Mouse (Mus musculus) myocyte (in vitro differentiated cells): ENCODE data around the gene Nhsl1.

Experiments
- CEBPB ChIP-seq: IDR thresholded peaks from 2 replicates; pipeline ENCODE4 v1.6.1; 2011; ENCODE audit warnings: mild to moderate bottlenecking, moderate library complexity; ENCODE audit not compliant: poor library complexity, insufficient read depth, severe bottlenecking
- E2F4 ChIP-seq: IDR thresholded peaks from one replicate; pipeline ENCODE4 v1.6.1; 2011; ENCODE audit warnings: mild to moderate bottlenecking, control low read depth, moderate library complexity; ENCODE audit not compliant: insufficient read depth
- MAX ChIP-seq: IDR thresholded peaks from one replicate; pipeline ENCODE4 v1.6.1; 2011; ENCODE audit warnings: low read depth, mild to moderate bottlenecking, control low read depth
- MYOD1 ChIP-seq, 3 experiments: IDR thresholded peaks; one replicate each; pipeline ENCODE4 v1.6.1; 2011; ENCODE audit warnings: control low read depth in 2 of 3, low read depth in 2 of 3, mild to moderate bottlenecking in 2 of 3, moderate library complexity in 1 of 3; ENCODE audit not compliant: insufficient read length in 2 of 3, control insufficient read depth in 1 of 3
- MYOG ChIP-seq, 3 experiments: IDR thresholded peaks; one replicate each; pipeline ENCODE4 v1.6.1; 2011; ENCODE audit warnings: control low read depth in 2 of 3, low read depth in 2 of 3, mild to moderate bottlenecking in 2 of 3; ENCODE audit not compliant: insufficient read length in 2 of 3, control insufficient read depth in 1 of 3, insufficient read depth in 1 of 3
- POLR2A ChIP-seq: IDR thresholded peaks from one replicate; pipeline ENCODE4 v1.6.1; 2011; ENCODE audit warnings: low read depth, mild to moderate bottlenecking, control low read depth, moderate library complexity; ENCODE audit not compliant: insufficient read length
- POLR2AphosphoS2 ChIP-seq: IDR thresholded peaks from one replicate; pipeline ENCODE4 v1.6.1; 2011; ENCODE audit warnings: low read depth, control low read depth; ENCODE audit not compliant: insufficient read length
- REST ChIP-seq: IDR thresholded peaks from one replicate; pipeline ENCODE4 v1.6.1; 2011; ENCODE audit warnings: mild to moderate bottlenecking, control low read depth, moderate library complexity; ENCODE audit not compliant: insufficient read depth, insufficient read length
- SRF ChIP-seq: IDR thresholded peaks from one replicate; pipeline ENCODE4 v1.6.1; 2011; ENCODE audit warnings: low read depth; ENCODE audit not compliant: control insufficient read depth, insufficient read length
- TCF12 ChIP-seq: IDR thresholded peaks from one replicate; pipeline ENCODE4 v1.6.1; 2011; ENCODE audit warnings: mild to moderate bottlenecking, control low read depth; ENCODE audit not compliant: poor library complexity, insufficient read depth, severe bottlenecking
- TCF3 ChIP-seq: IDR thresholded peaks from one replicate; pipeline ENCODE4 v1.6.1; 2011; ENCODE audit warnings: low read depth, control low read depth; ENCODE audit not compliant: insufficient read length
- USF1 ChIP-seq: IDR thresholded peaks from one replicate; pipeline ENCODE4 v1.6.1; 2011; ENCODE audit warnings: low read depth, mild to moderate bottlenecking, control low read depth, moderate library complexity

GRCm38 (mm10) chr10:18508586-18508985 lies 189.8 kb downstream of the Nhsl1 start:
- TF ChIP-seq POLR2AphosphoS2 (no peak), POLR2A (no peak), REST (no peak), TCF12 (no peak), MAX (no peak), CEBPB (no peak), TCF3 (no peak), E2F4 (no peak), USF1 (no peak), MYOD1 (IDR thresholded peaks at IDR 0.05; ENCODE audit: control insufficient read depth in 1 of 3, insufficient read length in 2 of 3, low read depth in 2 of 3) (no peak), SRF (no peak), MYOG (IDR thresholded peaks at IDR 0.05; ENCODE audit: control insufficient read depth in 1 of 3, insufficient read depth in 1 of 3, insufficient read length in 2 of 3, low read depth in 2 of 3) (no peak)
